Mouse (Mus musculus): Measurements from ENCODE around the gene Glrx2.

- TF ChIP-seq CTCF (IDR thresholded peaks at IDR 0.05; ENCODE audit: low read depth), result no peak
- TF ChIP-seq EP300 (IDR thresholded peaks at IDR 0.05; ENCODE audit: low read depth), result no peak
These were observed 11.7 kb downstream of the Glrx2 start for GRCm38 (mm10) chr1:143727701-143728445.
